Comparison of ENCODE assay signal across 9 mouse cellular contexts in genomic region chr11:114830433-114830773, GRCm38 (mm10). TPM values are rescaled to one million over a fixed set of nuclear protein-coding genes. Genes with fewer than 3 reads are reported as not detected.
DNase-seq lines count a peak whose midpoint lies in the region; ATAC-seq and TF ChIP-seq lines count a peak whose summit lies in the region.
"Had no signal": no experiment of that assay in that cellular context is flagged by ENCODE, and none has a peak within 500 bp of the region (broad histone marks: within the 10 kb centered on the region; RNA-seq: fewer than 3 reads in every experiment).

No protein-coding gene starts in this region.

- H3K9ac ChIP-seq in forebrain, embryonic 11.5 days (ENCODE audit: low read length): peak overlapping the region; percentile 56
- H3K9ac ChIP-seq in kidney, postnatal 0 days (ENCODE audit: low read depth, low read length): 0 out of 2 replicates have a peak overlapping the region, but pooled peaks have one; percentile 6
- H3K9ac ChIP-seq in midbrain, embryonic 16.5 days (ENCODE audit: low read depth, low read length): no peak overlapping the region

- no peaks in the 10 kb centered on the region for H3K9me3 ChIP-seq in forebrain, embryonic 11.5 days (ENCODE audit: control insufficient read depth, low read length)
- H3K9me3 ChIP-seq in kidney, postnatal 0 days (replicated peaks; ENCODE audit: low read length): no peaks in the 10 kb centered on the region
- no peaks in the 10 kb centered on the region for H3K9me3 ChIP-seq in midbrain, embryonic 16.5 days (replicated peaks; ENCODE audit: control insufficient read depth, low read length, poor library complexity, severe bottlenecking)

- H3K27ac ChIP-seq in forebrain, embryonic 11.5 days (ENCODE audit: low read depth, low read length): peak overlapping the region; percentile 53; the same call in 1 of the 2 replicates
- H3K27ac ChIP-seq in kidney, postnatal 0 days: peak overlapping the region; percentile 95
- H3K27ac ChIP-seq in midbrain, embryonic 16.5 days (ENCODE audit: low read length): no peak overlapping the region

- no peaks in the 10 kb centered on the region for H3K27me3 ChIP-seq in forebrain, embryonic 11.5 days (ENCODE audit: control insufficient read depth, insufficient read depth, low read length)
- no peaks in the 10 kb centered on the region for H3K27me3 ChIP-seq in kidney, postnatal 0 days (ENCODE audit: insufficient read depth, low read length)
- H3K27me3 ChIP-seq in midbrain, embryonic 16.5 days (ENCODE audit: control insufficient read depth, insufficient read depth, low read depth, low read length): no peaks in the 10 kb centered on the region
- H3K27me3 ChIP-seq: Patski had no signal

- peak; percentile 76 for DNase-seq in kidney, adult 9 months
- no peak for DNase-seq in kidney, postnatal 4 days
- no peak for DNase-seq in forebrain, embryonic 11.5 days (ENCODE audit: low spot score)
- no peak for DNase-seq in kidney, postnatal 0 days (ENCODE audit: low spot score)
- DNase-seq in left cerebral cortex, adult 18-20 months (ENCODE audit: low spot score in 2 of 2): no peak
- DNase-seq in spleen, postnatal 14 days (ENCODE audit: low spot score in 2 of 2): no peak
- no peak for DNase-seq in ovary, adult 18-20 months (ENCODE audit: low spot score)

- TF ChIP-seq CTCF in kidney, postnatal 0 days (IDR thresholded peaks at IDR 0.05; ENCODE audit: low read depth): no peak

- H3K4me2 ChIP-seq in forebrain, embryonic 11.5 days (ENCODE audit: low read depth, low read length, severe bottlenecking): peak overlapping the region; percentile 58
- H3K4me2 ChIP-seq in kidney, postnatal 0 days (ENCODE audit: low read length): peak overlapping the region; percentile 51
- peak overlapping the region; percentile 39 for H3K4me2 ChIP-seq in midbrain, embryonic 16.5 days (ENCODE audit: low read length)

- H3K4me1 ChIP-seq in forebrain, embryonic 11.5 days (replicated peaks; ENCODE audit: control insufficient read depth, insufficient read depth, low read length): peaks cover 13% of the 10 kb centered on the region
- peaks cover 13% of the 10 kb centered on the region for H3K4me1 ChIP-seq in kidney, postnatal 0 days (replicated peaks; ENCODE audit: insufficient read depth, low read length)
- peaks cover 14% of the 10 kb centered on the region; the same call in 1 of the 2 replicates for H3K4me1 ChIP-seq in midbrain, embryonic 16.5 days (ENCODE audit: control insufficient read depth, insufficient read depth, low read length)

- H3K36me3 ChIP-seq in forebrain, embryonic 11.5 days (ENCODE audit: control insufficient read depth, insufficient read depth, low read length): no peaks in the 10 kb centered on the region
- no peaks in the 10 kb centered on the region for H3K36me3 ChIP-seq in kidney, postnatal 0 days (ENCODE audit: insufficient read depth, low read length)
- no peaks in the 10 kb centered on the region for H3K36me3 ChIP-seq in midbrain, embryonic 16.5 days (ENCODE audit: control insufficient read depth, insufficient read depth, low read length)

- ATAC-seq in forebrain, embryonic 11.5 days (replicated peaks; ENCODE audit: low FRiP score): no peak; the same call in 1 of the 2 replicates
- ATAC-seq in kidney, postnatal 0 days (replicated peaks; ENCODE audit: low FRiP score, low read depth): peak; percentile 19
- no peak for ATAC-seq in midbrain, embryonic 16.5 days

- peak overlapping the region; percentile 21; the same call in 1 of the 2 replicates for H3K4me3 ChIP-seq in forebrain, embryonic 11.5 days (ENCODE audit: low read depth, low read length)
- H3K4me3 ChIP-seq in kidney, postnatal 0 days (replicated peaks; ENCODE audit: low read depth, low read length): no peak overlapping the region
- no peak overlapping the region for H3K4me3 ChIP-seq in midbrain, embryonic 16.5 days (ENCODE audit: low read depth, low read length)

- WGBS in forebrain, embryonic 11.5 days: 15% methylated on average over 8 of the region's 8 CpGs
- WGBS in kidney, postnatal 0 days: 16% methylated on average over 8 of the region's 8 CpGs
- 21% methylated on average over 8 of the region's 8 CpGs for WGBS in midbrain, embryonic 16.5 days

RNA-seq across cellular contexts. Expression of gene Gprc5c, which starts 20.5 kb away (rescaled TPM):
- polyA plus RNA-seq in forebrain, embryonic 11.5 days (2014; fragmentation: Nextera tagmentation; extraction: Ambion mirVana): 14.1 and 14.4 TPM in 2 replicates
- 118 and 131 TPM in 2 replicates for polyA plus RNA-seq in kidney, postnatal 0 days (2015; fragmentation: Nextera tagmentation; extraction: Ambion mirVana)
- polyA plus RNA-seq in midbrain, embryonic 16.5 days (2015; fragmentation: Nextera tagmentation; extraction: Ambion mirVana): 5.4 and 7.4 TPM in 2 replicates
- total RNA-seq in left cerebral cortex, adult 18-20 months (2021): 1 to 10 TPM; 4.3 to 6.5 TPM

RNA-seq across cellular contexts. Expression of gene Gpr142, which starts 31.7 kb away (rescaled TPM):
- not detected in 2 replicates for polyA plus RNA-seq in forebrain, embryonic 11.5 days (2014; fragmentation: Nextera tagmentation; extraction: Ambion mirVana)
- 0.13 TPM in 1 of 2 replicates, not detected in the other for polyA plus RNA-seq in kidney, postnatal 0 days (2015; fragmentation: Nextera tagmentation; extraction: Ambion mirVana)
- not detected in 2 replicates for polyA plus RNA-seq in midbrain, embryonic 16.5 days (2015; fragmentation: Nextera tagmentation; extraction: Ambion mirVana)
- total RNA-seq in left cerebral cortex, adult 18-20 months (2021): not detected

RNA-seq across cellular contexts. Expression of gene Btbd17, which starts 34.7 kb away (rescaled TPM):
- 42.2 and 47.3 TPM in 2 replicates for polyA plus RNA-seq in forebrain, embryonic 11.5 days (2014; fragmentation: Nextera tagmentation; extraction: Ambion mirVana)
- polyA plus RNA-seq in kidney, postnatal 0 days (2015; fragmentation: Nextera tagmentation; extraction: Ambion mirVana): 0.78 and 0.96 TPM in 2 replicates
- 19.6 and 20.6 TPM in 2 replicates for polyA plus RNA-seq in midbrain, embryonic 16.5 days (2015; fragmentation: Nextera tagmentation; extraction: Ambion mirVana)
- total RNA-seq in left cerebral cortex, adult 18-20 months (2021): 10 to 100 TPM; 26.3 to 31.6 TPM

RNA-seq across cellular contexts. Expression of gene Cd300a, which starts 59.4 kb away (rescaled TPM):
- 0.35 and 0.64 TPM in 2 replicates for polyA plus RNA-seq in forebrain, embryonic 11.5 days (2014; fragmentation: Nextera tagmentation; extraction: Ambion mirVana)
- 1.5 and 1.7 TPM in 2 replicates for polyA plus RNA-seq in kidney, postnatal 0 days (2015; fragmentation: Nextera tagmentation; extraction: Ambion mirVana)
- polyA plus RNA-seq in midbrain, embryonic 16.5 days (2015; fragmentation: Nextera tagmentation; extraction: Ambion mirVana): 1.2 and 1.3 TPM in 2 replicates
- under 1 TPM; 0.65 to 0.80 TPM for total RNA-seq in left cerebral cortex, adult 18-20 months (2021)

Comparison
In these comparisons a context has a peak if more than half of its experiments do, and no peak if none do; other contexts are left out.
1. RNA of gene Btbd17, which starts 34.7 kb away (polyA plus RNA-seq): 42.2 to 47.3 TPM in forebrain, embryonic 11.5 days and 19.6 to 20.6 TPM in midbrain, embryonic 16.5 days; 0.78 to 0.96 TPM in kidney, postnatal 0 days; every median in the first group is over 10 times any median in the second.
2. Peak in every context shown above with its lines, with median percentiles within 50 percentile points of each other: H3K4me2 ChIP-seq.